Mouse (Mus musculus) CH12.LX (cell line): ENCODE data around the gene Fam166a. TPM values are rescaled to one million over a fixed set of nuclear protein-coding genes. Genes with fewer than 3 reads are reported as not detected.

Source experiments
- DNase-seq: peaks from one replicate; pipeline ENCODE4 v3.0.0-alpha.2; 2013; ENCODE audit errors: extremely low read depth
- H3K27ac ChIP-seq: 2 replicates; pipeline ENCODE4 v1.5.1; 2012; ENCODE audit warnings: low read depth, mild to moderate bottlenecking, control low read depth, moderate library complexity; ENCODE audit not compliant: insufficient read depth
- H3K27me3 ChIP-seq: replicated peaks from 2 replicates; pipeline ENCODE3; 2012; ENCODE audit warnings: inconsistent platforms
- H3K36me3 ChIP-seq, 2 experiments: replicated peaks in 1 of 2; 2 replicates each; pipeline versions ENCODE3 to v1.6.1; 2012; ENCODE audit warnings: inconsistent platforms in 1 of 2, low read length in 1 of 2, mild to moderate bottlenecking in 1 of 2, mixed read lengths in 1 of 2, moderate library complexity in 1 of 2; ENCODE audit not compliant: control insufficient read depth in 1 of 2, insufficient read depth in 1 of 2
- H3K4me1 ChIP-seq, 2 experiments: 2 replicates each; pipeline ENCODE4 v1.6.1; 2012; ENCODE audit warnings: inconsistent platforms in 1 of 2, moderate library complexity in 1 of 2; ENCODE audit not compliant: insufficient read depth in 2 of 2, control insufficient read depth in 1 of 2
- H3K4me2 ChIP-seq: 2 replicates; pipeline ENCODE4 v1.6.1; 2012; ENCODE audit warnings: low read depth, mild to moderate bottlenecking, control low read depth; ENCODE audit not compliant: poor library complexity, insufficient read depth, severe bottlenecking
- H3K4me3 ChIP-seq, 3 experiments: fragments of 150-350 bp in 1 of 3; sonication (generic) in 1 of 3; replicated peaks in 1 of 3; 2 replicates each; pipeline versions ENCODE3 to v1.5.1; 2011 to 2012; ENCODE audit warnings: low read depth in 2 of 3, low read length in 2 of 3, mild to moderate bottlenecking in 2 of 3, moderate library complexity in 2 of 3, control low read depth in 1 of 3, improper control_type of control experiment in 1 of 3, inconsistent platforms in 1 of 3, mixed read lengths in 1 of 3; ENCODE audit not compliant: poor library complexity in 1 of 3
- H3K79me2 ChIP-seq: replicated peaks from 2 replicates; pipeline ENCODE4 v1.6.1; 2012; ENCODE audit warnings: mild to moderate bottlenecking, moderate library complexity; ENCODE audit not compliant: control insufficient read depth, poor library complexity, insufficient read depth, severe bottlenecking; ENCODE audit errors: extremely low read depth
- H3K9ac ChIP-seq: 2 replicates; pipeline ENCODE4 v1.6.1; 2012; ENCODE audit warnings: low read depth, mild to moderate bottlenecking, control low read depth, moderate library complexity; ENCODE audit not compliant: insufficient read depth
- H3K9me3 ChIP-seq: replicated peaks from 2 replicates; pipeline ENCODE3; 2012; ENCODE audit warnings: low read length, inconsistent platforms, mixed read lengths
- BHLHE40 ChIP-seq: IDR thresholded peaks from 2 replicates; pipeline ENCODE4 v1.6.1; 2011; ENCODE audit warnings: mild to moderate bottlenecking, low read depth, low read length, improper control_type of control experiment
- CHD1 ChIP-seq: IDR thresholded peaks from 2 replicates; pipeline ENCODE4 v1.6.1; 2012; ENCODE audit warnings: low read depth, low read length, improper control_type of control experiment, inconsistent platforms
- CTCF ChIP-seq, 2 experiments: IDR thresholded peaks in 1 of 2; conservative IDR thresholded peaks in 1 of 2; 2 replicates each; pipeline ENCODE4 v1.5.1; 2011 to 2012; ENCODE audit warnings: low read depth in 2 of 2, low read length in 2 of 2, improper control_type of control experiment in 1 of 2, inconsistent platforms in 1 of 2, mild to moderate bottlenecking in 1 of 2, moderate library complexity in 1 of 2
- E2F4 ChIP-seq: IDR thresholded peaks from 2 replicates; pipeline ENCODE4 v1.6.1; 2011; ENCODE audit warnings: low read depth, low read length, improper control_type of control experiment; ENCODE audit not compliant: insufficient replicate concordance
- ELF1 ChIP-seq: IDR thresholded peaks from 2 replicates; pipeline ENCODE4 v1.6.1; 2014; ENCODE audit warnings: low read depth, mild to moderate bottlenecking, inconsistent platforms, low read length, improper control_type of control experiment
- GABPA ChIP-seq: IDR thresholded peaks from 2 replicates; pipeline ENCODE4 v1.6.1; 2012; ENCODE audit warnings: low read depth, low read length, improper control_type of control experiment, inconsistent platforms; ENCODE audit not compliant: insufficient replicate concordance
- HCFC1 ChIP-seq: IDR thresholded peaks from 2 replicates; pipeline ENCODE4 v1.6.1; 2012; ENCODE audit warnings: low read depth, mild to moderate bottlenecking, inconsistent platforms, low read length, improper control_type of control experiment
- JUN ChIP-seq: IDR thresholded peaks from 2 replicates; pipeline ENCODE4 v1.6.1; 2011; ENCODE audit warnings: low read depth, mild to moderate bottlenecking, low read length, improper control_type of control experiment, moderate library complexity; ENCODE audit not compliant: insufficient read depth
- JUND ChIP-seq: conservative IDR thresholded peaks from 2 replicates; pipeline ENCODE4 v1.6.1; 2011; ENCODE audit warnings: low read depth, low read length, improper control_type of control experiment
- KAT2A ChIP-seq: IDR thresholded peaks from 2 replicates; pipeline ENCODE4 v1.6.1; 2012; ENCODE audit warnings: low read length, improper control_type of control experiment, inconsistent platforms; ENCODE audit not compliant: insufficient replicate concordance
- MAFK ChIP-seq: IDR thresholded peaks from 2 replicates; pipeline ENCODE4 v1.6.1; 2011; ENCODE audit warnings: low read length, improper control_type of control experiment; ENCODE audit not compliant: insufficient replicate concordance
- MEF2A ChIP-seq: IDR thresholded peaks from 2 replicates; pipeline ENCODE4 v1.6.1; 2014; ENCODE audit warnings: low read depth, mild to moderate bottlenecking, inconsistent platforms, low read length, improper control_type of control experiment, borderline replicate concordance
- POLR2AphosphoS2 ChIP-seq: IDR thresholded peaks from 2 replicates; pipeline ENCODE4 v1.6.1; 2011; ENCODE audit warnings: low read depth, low read length, improper control_type of control experiment
- RCOR1 ChIP-seq: conservative IDR thresholded peaks from 2 replicates; pipeline ENCODE4 v1.6.1; 2012; ENCODE audit warnings: low read depth, mild to moderate bottlenecking, inconsistent platforms, low read length, improper control_type of control experiment
- TBP ChIP-seq: conservative IDR thresholded peaks from 2 replicates; pipeline ENCODE4 v1.6.1; 2011; ENCODE audit warnings: low read depth, low read length, improper control_type of control experiment
- UBTF ChIP-seq: IDR thresholded peaks from 2 replicates; pipeline ENCODE4 v1.6.1; 2012; ENCODE audit warnings: low read depth, mild to moderate bottlenecking, inconsistent platforms, low read length, improper control_type of control experiment, moderate library complexity
- USF2 ChIP-seq: conservative IDR thresholded peaks from 2 replicates; pipeline ENCODE4 v1.6.1; 2011; ENCODE audit warnings: low read depth, low read length, improper control_type of control experiment
- ZC3H11A ChIP-seq: IDR thresholded peaks from 2 replicates; pipeline ENCODE4 v1.6.1; 2012; ENCODE audit warnings: low read depth, mild to moderate bottlenecking, inconsistent platforms, low read length, improper control_type of control experiment
- ZMIZ1 ChIP-seq: IDR thresholded peaks from 2 replicates; pipeline ENCODE4 v1.6.1; 2012; ENCODE audit warnings: low read depth, mild to moderate bottlenecking, inconsistent platforms, low read length, improper control_type of control experiment
- dilution Hi-C: fragments of 300-500 bp; cut with MboI; formaldehyde crosslinking; loops from 2 replicates; pipeline ENCODE4 v1.14.3; 2020; ENCODE audit warnings: low sequenced_read_pairs; ENCODE audit not compliant: extremely low pct_unique_long_range_greater_than_20kb, extremely low pct_ligation_motif_present
- in situ Hi-C: fragments of 300-500 bp; cut with MboI; formaldehyde crosslinking; loops from 3 replicates; pipeline ENCODE4 v1.14.3; 2019; ENCODE audit warnings: low sequenced_read_pairs, low pct_ligation_motif_present, low pct_unique_long_range_greater_than_20kb, mixed read lengths
- polyA plus RNA-seq: library from polyadenylated mRNA; unstranded; fragments of >175 nt; gene quantifications from 2 replicates; pipeline ENCODE4 v1.2.1, GENCODE M21; 2012; ENCODE audit warnings: low read depth; ENCODE audit not compliant: insufficient read length
- total RNA-seq, 2 experiments: library from RNA; depleted of rRNA; stranded (reverse); fragments of 300-350 nt in 1 of 2; fragments of >200 nt in 1 of 2; gene quantifications; 2 replicates each; pipeline ENCODE4 v1.2.3; 2012 to 2014

Gene Fam166a
- total and polyA plus RNA-seq, 3 experiments = 0.38 to 23.4 TPM; not detected in 1

DNA sequence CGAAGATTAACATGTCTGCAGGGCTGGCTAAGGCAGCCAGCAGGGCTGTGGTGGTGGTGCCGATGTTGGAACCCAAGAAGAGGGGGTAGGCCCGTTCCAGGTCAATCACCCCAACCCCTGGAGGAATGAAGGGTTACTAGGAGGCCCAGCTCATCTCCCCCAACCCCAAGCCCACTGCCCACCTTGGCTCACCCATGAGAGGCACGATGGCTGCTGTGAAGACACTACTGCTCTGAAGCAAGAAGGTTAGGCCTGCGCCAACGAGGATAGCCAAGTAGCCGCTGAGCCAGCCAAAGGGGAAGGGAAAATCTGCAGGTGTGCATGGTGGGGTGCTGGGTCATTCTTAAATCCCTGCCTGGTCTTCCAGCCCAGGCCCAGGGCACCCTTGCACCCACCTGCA is 12.0 kb downstream of the Fam166a start:
- H3K4me1 ChIP-seq = peaks cover 4 to 25% of the 10 kb centered on the region in 2 experiments; a peak in 3 of 4 replicates
- no peaks in the 10 kb centered on the region for H3K36me3 ChIP-seq
- no peaks in the 10 kb centered on the region for H3K9me3 ChIP-seq
- in situ Hi-C loops = no loop called here
- DNase-seq = no peak
- peaks cover 65% of the 10 kb centered on the region for H3K27me3 ChIP-seq
- no peak overlapping the region for H3K4me2 ChIP-seq
- H3K9ac ChIP-seq = no peak overlapping the region
- no peak overlapping the region for H3K27ac ChIP-seq
- H3K79me2 ChIP-seq = no peaks in the 10 kb centered on the region
- dilution Hi-C loops = no loop called here
- H3K4me3 ChIP-seq = no peak overlapping the region
- TF ChIP-seq JUN (no peak), UBTF (no peak), MEF2A (no peak), BHLHE40 (no peak), POLR2AphosphoS2 (no peak)
- TF ChIP-seq, all 38 proteins: peak for 0

DNA sequence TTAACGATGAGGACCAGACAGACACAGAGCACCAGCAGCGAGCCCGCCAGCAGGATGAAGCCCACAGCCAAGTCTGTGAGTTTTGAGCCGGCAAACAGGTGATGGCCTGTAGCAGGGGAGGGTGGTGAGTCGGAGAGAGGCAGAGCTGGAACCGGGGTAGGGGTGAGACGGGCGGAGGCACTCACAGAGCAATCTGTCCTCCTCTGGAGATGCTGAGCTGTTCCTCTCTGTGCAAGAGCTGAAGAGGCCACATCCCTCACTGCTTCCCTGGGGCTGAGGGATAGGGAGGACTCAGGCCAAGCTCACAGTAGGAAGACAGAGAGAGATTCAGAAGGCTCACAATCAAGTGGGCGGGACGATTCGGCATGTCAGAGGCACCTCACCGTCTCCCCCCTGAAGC is 12.5 kb downstream of the Fam166a start:
- Histone ChIP-seq H3K27me3 (peaks cover 70% of the 10 kb centered on the region), H3K9me3 (no peaks in the 10 kb centered on the region), H3K4me2 (no peak overlapping the region), H3K4me1 (peaks cover 6 to 21% of the 10 kb centered on the region in 2 experiments), H3K27ac (no peak overlapping the region), H3K79me2 (no peaks in the 10 kb centered on the region)
- DNase-seq = no peak
- dilution Hi-C loops = no loop called here
- no peak for TF ChIP-seq ZC3H11A
- TF ChIP-seq, all 38 proteins: peak for 0
- in situ Hi-C loops = no loop called here
- Histone ChIP-seq H3K36me3 (no peaks in the 10 kb centered on the region), H3K9ac (no peak overlapping the region), H3K4me3 (no peak overlapping the region)

DNA sequence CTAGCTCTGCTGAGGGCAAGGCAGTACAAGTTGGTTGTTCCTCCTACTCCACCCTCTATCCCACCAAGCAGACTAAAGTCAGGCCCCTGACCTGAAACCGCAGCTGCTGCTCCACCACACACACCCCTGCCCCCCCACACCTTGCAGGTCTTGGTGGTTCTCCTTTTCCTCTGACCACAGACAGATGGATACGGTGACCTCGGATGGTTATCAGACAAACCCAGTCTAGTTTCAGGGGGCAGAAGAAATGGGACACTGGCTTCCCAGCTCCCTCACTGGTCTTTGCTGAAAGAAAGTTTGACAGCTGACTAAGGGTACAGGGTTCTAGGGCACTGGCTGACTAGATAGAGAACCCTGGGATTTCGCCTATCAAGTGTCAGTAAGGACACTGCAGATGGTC is 14.9 kb downstream of the Fam166a start:
- H3K4me3 ChIP-seq = no peak overlapping the region
- dilution Hi-C loops = no loop called here
- DNase-seq = no peak
- H3K4me1 ChIP-seq = peaks cover 4 to 10% of the 10 kb centered on the region in 2 experiments
- H3K4me2 ChIP-seq = no peak overlapping the region
- no peak overlapping the region for H3K27ac ChIP-seq
- no peaks in the 10 kb centered on the region for H3K36me3 ChIP-seq
- no peak overlapping the region for H3K9ac ChIP-seq
- no peaks in the 10 kb centered on the region for H3K9me3 ChIP-seq
- TF ChIP-seq E2F4 (no peak), HCFC1 (no peak), TBP (no peak), BHLHE40 (no peak), KAT2A (no peak), ZMIZ1 (no peak), CHD1 (no peak), JUND (no peak), UBTF (no peak), RCOR1 (no peak), GABPA (no peak), JUN (no peak), MAFK (no peak), USF2 (no peak), ZC3H11A (no peak), ELF1 (no peak), CTCF (conservative IDR thresholded peaks at IDR 0.05 in 1 of 2, IDR thresholded peaks at IDR 0.05 in 1 of 2; ENCODE audit: low read depth in 2 of 2, low read length in 2 of 2) (no peak)
- in situ Hi-C loops = no loop called here
- no peaks in the 10 kb centered on the region for H3K79me2 ChIP-seq
- H3K27me3 ChIP-seq = peaks cover 93% of the 10 kb centered on the region
